Mouse (Mus musculus) forebrain, embryonic 12.5 days (tissue): ENCODE measurements at regions not wholly inside any gene's neighbourhood (a gene's known extent, or its start where the extent isn't known, plus 50 kb on each side); places are given as distances from the start of the nearest gene placed in this dataset.
A peak's percentile ranks its signal among the peaks of the same experiment; 100 is the strongest.
"Not testable (repeated sequence)": the region's sequence is repeated elsewhere in the genome, so short reads cannot be mapped to it uniquely, and the experiment has no call there.

Experiments used
- ATAC-seq: fragments of 200-750 bp; cut with Nextera tagmentation; 2 replicates; pipeline ENCODE4 v1.8.0; 2017; ENCODE audit warnings: moderate TSS enrichment; ENCODE audit not compliant: low FRiP score
- H3K27ac ChIP-seq: fragments of 300-500 bp; sonication (generic); 2 replicates; pipeline ENCODE4 v1.5.1; 2016; ENCODE audit warnings: mild to moderate bottlenecking
- H3K27me3 ChIP-seq: fragments of 300-500 bp; sonication (generic); 2 replicates; pipeline ENCODE4 v1.6.1; 2016; ENCODE audit warnings: mild to moderate bottlenecking
- H3K36me3 ChIP-seq: fragments of 300-500 bp; sonication (generic); replicated peaks from 2 replicates; pipeline ENCODE4 v1.6.1; 2016; ENCODE audit warnings: mild to moderate bottlenecking
- H3K4me1 ChIP-seq: fragments of 300-500 bp; sonication (generic); 2 replicates; pipeline ENCODE4 v1.6.1; 2016
- H3K4me2 ChIP-seq: fragments of 300-500 bp; sonication (generic); 2 replicates; pipeline ENCODE4 v1.6.1; 2016; ENCODE audit warnings: mild to moderate bottlenecking, moderate library complexity
- H3K4me3 ChIP-seq: fragments of 300-500 bp; sonication (generic); replicated peaks from 2 replicates; pipeline ENCODE4 v1.5.1; 2016; ENCODE audit warnings: mild to moderate bottlenecking
- H3K9ac ChIP-seq: fragments of 300-500 bp; sonication (generic); 2 replicates; pipeline ENCODE4 v1.6.1; 2016; ENCODE audit warnings: mild to moderate bottlenecking
- H3K9me3 ChIP-seq: fragments of 300-500 bp; sonication (generic); 2 replicates; pipeline ENCODE4 v1.6.1; 2016
- WGBS: fragments of 180-500 bp; shearing (Covaris S2); methylation state at CpG from one replicate; pipeline ENCODE4 v1.1.7; 2016; 5-methylcytosine and 5-hydroxymethylcytosine counted together

DNA sequence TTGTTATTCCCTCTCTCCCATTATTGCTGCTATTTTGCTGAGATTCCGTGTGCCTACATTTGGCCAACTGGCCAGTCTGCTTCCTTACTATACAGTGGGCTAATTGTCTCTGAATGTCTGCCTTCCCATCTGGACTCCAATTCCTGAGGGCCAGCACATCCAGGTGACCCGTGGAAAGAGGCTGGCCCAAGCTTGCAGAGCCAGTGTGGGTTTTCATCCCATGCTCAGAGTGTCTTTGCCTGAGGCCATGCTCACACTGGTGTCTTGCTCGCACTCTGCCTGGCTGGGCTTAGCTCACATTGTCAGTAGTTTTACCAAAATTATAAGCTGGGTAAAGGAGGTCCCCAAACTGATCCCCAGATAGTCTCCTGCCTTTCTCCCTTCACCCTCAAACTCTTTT, 223.3 kb downstream of the Bcl11a start:
- no peak overlapping the region for H3K4me3 ChIP-seq
- WGBS, result 73% methylated on average over 3 of the region's 3 CpGs
- no peak overlapping the region for H3K27ac ChIP-seq
- H3K36me3 ChIP-seq, result no peaks in the 10 kb centered on the region
- H3K27me3 ChIP-seq, result peaks cover 7% of the 10 kb centered on the region; the same call in 1 of the 2 replicates
- no peak for ATAC-seq
- H3K4me1 ChIP-seq, result peaks cover 35% of the 10 kb centered on the region
- H3K9me3 ChIP-seq, result no peaks in the 10 kb centered on the region
- H3K9ac ChIP-seq, result no peak overlapping the region
- H3K4me2 ChIP-seq, result no peak overlapping the region

GRCm38 (mm10) chr11:24305145-24305553, 227.3 kb downstream of the Bcl11a start:
- H3K27ac ChIP-seq, result 0 out of 2 replicates have a peak overlapping the region, but pooled peaks have one; percentile 14
- peaks cover 10% of the 10 kb centered on the region for H3K27me3 ChIP-seq
- peak overlapping the region; percentile 32 for H3K4me3 ChIP-seq
- peak; percentile 90 for ATAC-seq
- under 1% methylated on average over 17 of the region's 17 CpGs for WGBS
- H3K36me3 ChIP-seq, result no peaks in the 10 kb centered on the region
- H3K9me3 ChIP-seq, result no peaks in the 10 kb centered on the region
- peak overlapping the region; percentile 59 for H3K4me2 ChIP-seq
- H3K4me1 ChIP-seq, result peaks cover 33% of the 10 kb centered on the region
- peak overlapping the region; percentile 38; the same call in 1 of the 2 replicates for H3K9ac ChIP-seq

GRCm38 (mm10) chr11:24305691-24306090, 227.8 kb downstream of the Bcl11a start:
- H3K9ac ChIP-seq, result no peak overlapping the region
- 6% methylated on average over 11 of the region's 11 CpGs for WGBS
- H3K36me3 ChIP-seq, result no peaks in the 10 kb centered on the region
- peaks cover 33% of the 10 kb centered on the region for H3K4me1 ChIP-seq
- H3K9me3 ChIP-seq, result 0 out of 2 replicates have a peak, but pooled peaks cover 5% of the 10 kb centered on the region
- H3K27ac ChIP-seq, result no peak overlapping the region
- peak overlapping the region; percentile 32 for H3K4me3 ChIP-seq
- H3K27me3 ChIP-seq, result peaks cover 10% of the 10 kb centered on the region
- H3K4me2 ChIP-seq, result peak overlapping the region; percentile 59
- ATAC-seq, result no peak; the same call in 1 of the 2 replicates

DNA sequence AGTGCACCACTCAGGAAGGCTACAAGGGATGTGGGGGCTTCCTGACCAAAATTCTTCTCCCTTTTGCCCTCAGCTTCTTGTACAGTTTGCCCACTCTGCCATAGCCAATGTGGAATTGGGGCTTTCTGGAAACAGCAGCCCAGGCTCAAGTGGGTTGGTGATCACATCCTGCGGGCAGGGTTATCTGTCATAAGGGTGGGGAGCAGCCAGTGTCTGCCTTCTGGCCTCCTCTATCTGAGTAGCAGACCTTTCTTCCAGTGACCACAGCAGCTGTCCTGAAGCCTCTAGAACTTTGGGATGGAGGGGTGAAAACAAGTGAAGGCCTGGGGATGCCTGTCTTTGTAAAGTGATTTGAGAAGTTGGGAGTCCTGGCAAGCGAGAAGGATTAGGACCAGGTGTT, 228.2 kb downstream of the Bcl11a start:
- H3K9ac ChIP-seq, result no peak overlapping the region
- H3K4me2 ChIP-seq, result peak overlapping the region; percentile 59; the same call in 1 of the 2 replicates
- H3K27me3 ChIP-seq, result peaks cover 10% of the 10 kb centered on the region
- H3K27ac ChIP-seq, result no peak overlapping the region
- peaks cover 33% of the 10 kb centered on the region for H3K4me1 ChIP-seq
- H3K4me3 ChIP-seq, result peak overlapping the region; percentile 32; the same call in 1 of the 2 replicates
- no peaks in the 10 kb centered on the region for H3K36me3 ChIP-seq
- no peak for ATAC-seq
- WGBS, result 83% methylated on average over 2 of the region's 2 CpGs
- 0 out of 2 replicates have a peak, but pooled peaks cover 6% of the 10 kb centered on the region for H3K9me3 ChIP-seq

DNA sequence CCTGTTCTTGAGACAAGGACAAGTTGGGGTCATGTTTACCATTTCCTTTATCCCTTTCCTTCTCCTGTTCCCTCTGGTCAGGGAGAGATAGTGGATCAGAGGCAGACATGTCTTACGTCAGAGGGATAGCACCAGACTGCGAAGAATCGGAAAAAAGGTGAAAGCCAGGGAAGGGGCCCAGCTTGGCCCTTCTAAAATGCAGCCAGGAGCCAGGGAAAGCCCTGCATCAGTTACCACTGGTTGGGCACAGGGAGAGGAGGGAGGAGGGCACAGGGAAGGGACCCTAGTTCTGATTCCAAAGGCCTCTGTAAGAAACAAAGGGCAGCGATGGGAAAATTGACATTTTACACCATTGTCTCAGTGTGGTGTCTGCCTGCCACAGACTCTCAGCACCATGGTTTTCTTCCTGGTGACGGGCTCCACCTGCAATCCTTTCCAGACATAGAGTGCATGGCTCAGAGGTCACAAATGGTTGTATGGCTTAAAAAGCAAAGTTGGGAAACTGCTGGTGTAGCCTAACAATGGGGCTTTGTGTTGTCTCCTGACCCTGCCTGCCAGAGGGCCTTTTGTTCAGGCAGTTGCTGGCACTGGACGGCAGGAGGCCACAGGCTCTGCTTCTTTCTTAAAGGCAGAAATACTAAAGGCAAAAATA, 229.9 kb downstream of the Bcl11a start:
- Histone ChIP-seq H3K27me3 (peaks cover 10% of the 10 kb centered on the region), H3K4me1 (peaks cover 33% of the 10 kb centered on the region), H3K4me3 (no peak overlapping the region), H3K9ac (no peak overlapping the region), H3K4me2 (no peak overlapping the region), H3K9me3 (0 out of 2 replicates have a peak, but pooled peaks cover 6% of the 10 kb centered on the region), H3K27ac (peak overlapping the region; percentile 14), H3K36me3 (no peaks in the 10 kb centered on the region)
- no peak for ATAC-seq
- 20% methylated on average over 6 of the region's 6 CpGs for WGBS

GRCm38 (mm10) chr11:24308253-24308633, 230.4 kb downstream of the Bcl11a start:
- no peak overlapping the region for H3K4me3 ChIP-seq
- no peak overlapping the region for H3K4me2 ChIP-seq
- ATAC-seq, result no peak
- H3K4me1 ChIP-seq, result peaks cover 35% of the 10 kb centered on the region
- H3K9ac ChIP-seq, result no peak overlapping the region
- peak overlapping the region; percentile 14 for H3K27ac ChIP-seq
- H3K36me3 ChIP-seq, result no peaks in the 10 kb centered on the region
- 21% methylated on average over 1 of the region's 1 CpGs for WGBS
- peaks cover 10% of the 10 kb centered on the region for H3K27me3 ChIP-seq
- 0 out of 2 replicates have a peak, but pooled peaks cover 6% of the 10 kb centered on the region for H3K9me3 ChIP-seq

GRCm38 (mm10) chr11:24314046-24314445, 236.2 kb downstream of the Bcl11a start:
- no peaks in the 10 kb centered on the region for H3K27me3 ChIP-seq
- no peak overlapping the region for H3K27ac ChIP-seq
- H3K4me3 ChIP-seq, result no peak overlapping the region
- WGBS, result 74% methylated on average over 1 of the region's 1 CpGs
- H3K36me3 ChIP-seq, result no peaks in the 10 kb centered on the region
- no peak overlapping the region for H3K4me2 ChIP-seq
- peaks cover 2% of the 10 kb centered on the region; the same call in 1 of the 2 replicates for H3K4me1 ChIP-seq
- no peak for ATAC-seq
- H3K9ac ChIP-seq, result no peak overlapping the region
- 0 out of 2 replicates have a peak, but pooled peaks cover 6% of the 10 kb centered on the region for H3K9me3 ChIP-seq

DNA sequence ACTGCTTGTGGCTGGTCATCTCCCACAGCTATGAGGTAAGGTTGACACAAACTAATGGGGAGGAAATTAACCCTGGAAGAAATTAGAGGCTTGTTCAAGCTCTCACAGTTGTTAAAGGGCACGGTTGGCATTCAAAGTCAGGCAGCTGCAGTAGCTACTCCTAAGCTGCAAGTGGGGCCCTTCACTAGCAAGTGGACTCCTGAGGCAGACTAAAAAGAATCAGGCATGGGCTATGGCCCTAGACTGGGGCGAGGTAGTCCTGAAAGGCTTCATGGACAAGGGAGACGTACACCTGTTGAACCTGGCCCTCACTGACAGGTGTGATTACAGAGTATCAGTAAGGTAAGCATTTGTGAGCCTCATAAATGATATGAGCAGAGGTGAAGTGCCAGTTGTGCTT, 237.7 kb downstream of the Bcl11a start:
- H3K27ac ChIP-seq, result no peak overlapping the region
- ATAC-seq, result no peak
- no peaks in the 10 kb centered on the region for H3K36me3 ChIP-seq
- H3K4me2 ChIP-seq, result no peak overlapping the region
- no peaks in the 10 kb centered on the region for H3K27me3 ChIP-seq
- peaks cover 2% of the 10 kb centered on the region; the same call in 1 of the 2 replicates for H3K4me1 ChIP-seq
- no peak overlapping the region for H3K9ac ChIP-seq
- 0 out of 2 replicates have a peak, but pooled peaks cover 2% of the 10 kb centered on the region for H3K9me3 ChIP-seq
- H3K4me3 ChIP-seq, result no peak overlapping the region
- WGBS, result 87% methylated on average over 3 of the region's 3 CpGs

DNA sequence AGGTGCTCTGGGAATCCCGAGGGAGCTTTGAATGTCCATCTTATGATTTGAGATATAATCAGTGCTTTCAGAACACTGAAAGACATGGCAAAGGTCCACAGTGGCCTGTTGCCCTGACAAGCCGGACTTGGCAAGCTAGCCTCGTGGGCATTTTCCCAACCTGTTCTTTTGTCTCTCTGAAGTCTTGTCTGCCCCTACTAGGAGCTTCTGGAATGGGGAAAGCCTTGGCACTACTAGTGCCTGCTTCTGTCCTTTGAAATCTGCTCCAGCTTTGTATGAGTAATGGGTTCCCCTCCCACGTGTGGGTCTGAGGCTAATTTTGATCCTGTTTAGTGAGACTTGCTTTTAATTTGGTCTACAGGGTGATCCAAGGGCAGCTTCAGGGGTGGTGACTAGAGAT, 238.3 kb downstream of the Bcl11a start:
- no peak overlapping the region for H3K4me3 ChIP-seq
- H3K36me3 ChIP-seq, result no peaks in the 10 kb centered on the region
- H3K27ac ChIP-seq, result no peak overlapping the region
- no peak for ATAC-seq
- no peak overlapping the region for H3K4me2 ChIP-seq
- H3K27me3 ChIP-seq, result no peaks in the 10 kb centered on the region
- peaks cover 2% of the 10 kb centered on the region; the same call in 1 of the 2 replicates for H3K4me1 ChIP-seq
- no peaks in the 10 kb centered on the region for H3K9me3 ChIP-seq
- WGBS, result 79% methylated on average over 4 of the region's 4 CpGs
- no peak overlapping the region for H3K9ac ChIP-seq

- Histone ChIP-seq H3K4me3 (no peak overlapping the region), H3K4me2 (no peak overlapping the region), H3K4me1 (no peaks in the 10 kb centered on the region; the same call in 1 of the 2 replicates), H3K9ac (no peak overlapping the region), H3K27me3 (no peaks in the 10 kb centered on the region), H3K36me3 (no peaks in the 10 kb centered on the region), H3K9me3 (no peaks in the 10 kb centered on the region), H3K27ac (no peak overlapping the region)
- 72% methylated on average over 2 of the region's 2 CpGs for WGBS
- ATAC-seq, result no peak
Measured at GRCm38 (mm10) chr11:24317989-24318735, 240.3 kb downstream of the Bcl11a start.

DNA sequence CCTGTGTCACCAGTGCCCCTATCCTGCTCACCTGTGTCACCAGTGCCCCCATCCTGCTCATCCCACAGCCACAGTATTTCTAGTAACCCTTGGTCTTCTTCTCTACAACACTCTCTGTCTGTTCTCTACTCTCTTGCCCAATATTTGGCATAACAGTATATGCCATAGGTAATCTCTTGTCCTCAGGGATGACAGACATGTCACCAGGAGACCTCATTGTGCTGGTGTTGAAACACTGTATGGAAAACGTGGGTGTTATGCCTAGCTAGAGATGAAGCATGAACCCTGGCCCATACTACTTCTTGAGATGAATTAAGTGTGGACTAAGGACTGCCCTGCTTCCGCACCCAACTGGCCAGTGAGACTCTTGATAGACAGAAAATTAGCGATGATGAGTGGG, 241.4 kb downstream of the Bcl11a start:
- Histone ChIP-seq H3K4me3 (no peak overlapping the region), H3K4me2 (no peak overlapping the region)
- WGBS, result 89% methylated on average over 3 of the region's 3 CpGs

DNA sequence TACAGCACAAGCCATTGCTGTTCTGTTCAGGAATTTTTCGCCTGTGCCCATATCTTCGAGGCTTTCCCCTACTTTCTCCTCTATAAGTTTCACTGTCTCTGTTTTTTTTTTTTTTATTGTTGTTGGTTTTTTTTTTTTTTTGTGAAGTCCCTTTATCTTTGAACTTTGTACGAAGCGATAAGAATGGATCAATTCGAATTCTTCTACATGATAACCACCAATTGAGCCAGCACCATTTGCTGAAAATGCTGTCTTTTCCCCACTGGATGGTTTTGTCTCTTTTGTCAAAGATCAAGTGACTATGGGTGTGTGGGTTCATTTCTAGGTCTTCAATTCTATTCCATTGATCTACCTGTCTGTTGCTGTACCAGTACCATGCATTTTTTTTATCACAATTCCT, 244.6 kb downstream of the Bcl11a start:
- ATAC-seq, H3K4me1 ChIP-seq, H3K27me3 ChIP-seq, H3K4me3 ChIP-seq, H3K27ac ChIP-seq, H3K9me3 ChIP-seq, H3K9ac ChIP-seq, H3K4me2 ChIP-seq, H3K36me3 ChIP-seq: not testable (repeated sequence)
- 97% methylated on average over 5 of the region's 5 CpGs for WGBS

More for the DNA sequence above, 241.4 kb downstream of the Bcl11a start:
- H3K36me3 ChIP-seq, result no peaks in the 10 kb centered on the region
- no peaks in the 10 kb centered on the region for H3K27me3 ChIP-seq
- H3K9ac ChIP-seq, result no peak overlapping the region
- no peak overlapping the region for H3K27ac ChIP-seq
- no peaks in the 10 kb centered on the region for H3K9me3 ChIP-seq
- ATAC-seq, result no peak
- no peaks in the 10 kb centered on the region; the same call in 1 of the 2 replicates for H3K4me1 ChIP-seq
